Comparison of ENCODE assay signal across 9 mouse cellular contexts in the genomic region with DNA sequence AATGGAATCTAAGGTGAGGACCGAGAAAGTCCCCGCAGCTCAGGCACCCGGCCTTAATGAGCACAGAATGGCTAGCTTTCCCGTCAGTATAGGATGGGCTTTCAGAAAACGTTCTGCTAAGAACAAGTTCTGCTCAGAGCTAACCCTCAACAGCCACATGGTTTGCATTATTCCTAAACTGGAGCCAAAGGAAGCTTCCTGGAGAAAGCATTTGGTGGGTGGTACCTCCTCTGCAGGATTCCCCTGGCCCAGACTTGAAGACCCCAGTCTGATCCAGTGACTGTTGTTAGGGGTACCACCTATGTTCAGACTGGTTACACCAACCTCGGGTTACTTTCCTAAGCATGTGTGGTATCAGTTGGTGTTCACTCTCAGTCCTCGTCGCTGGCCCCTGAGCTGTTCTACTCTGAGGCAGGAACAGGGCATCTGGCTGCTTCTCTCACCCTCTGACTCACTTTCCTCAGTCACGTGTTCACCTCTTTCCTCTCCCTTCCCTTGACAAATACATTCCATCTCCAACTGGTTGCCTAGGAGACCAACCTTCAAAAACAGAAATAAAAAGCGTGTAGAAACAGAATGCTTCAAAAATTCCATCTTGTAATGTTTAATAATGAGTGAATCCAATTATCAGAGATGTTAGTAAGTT. TPM values are rescaled to one million over a fixed set of nuclear protein-coding genes. Genes with fewer than 3 reads are reported as not detected.
DNase-seq lines count a peak whose midpoint lies in the region; ATAC-seq and TF ChIP-seq lines count a peak whose summit lies in the region.
"Had no signal": no experiment of that assay in that cellular context is flagged by ENCODE, and none has a peak within 500 bp of the region (broad histone marks: within the 10 kb centered on the region; RNA-seq: fewer than 3 reads in every experiment).

No protein-coding gene starts in this region.

- 50% methylated on average over 10 of the region's 10 CpGs for WGBS in heart, postnatal 0 days
- 39% methylated on average over 10 of the region's 10 CpGs for WGBS in limb, embryonic 13.5 days
- 61% methylated on average over 10 of the region's 10 CpGs for WGBS in stomach, embryonic 16.5 days
- WGBS in liver, embryonic 11.5 days = 69% methylated on average over 10 of the region's 10 CpGs

- no peak overlapping the region for H3K9ac ChIP-seq in heart, postnatal 0 days (replicated peaks; ENCODE audit: low read depth, low read length)
- H3K9ac ChIP-seq in limb, embryonic 13.5 days = no peak overlapping the region
- H3K9ac ChIP-seq in stomach, embryonic 16.5 days (ENCODE audit: low read length) = no peak overlapping the region
- H3K9ac ChIP-seq in liver, embryonic 11.5 days (ENCODE audit: low read depth, low read length) = no peak overlapping the region

- H3K36me3 ChIP-seq in heart, postnatal 0 days (replicated peaks; ENCODE audit: control insufficient read depth, insufficient read depth, low read length) = no peaks in the 10 kb centered on the region
- H3K36me3 ChIP-seq in limb, embryonic 13.5 days = peaks cover 5% of the 10 kb centered on the region; the same call in 1 of the 2 replicates
- H3K36me3 ChIP-seq in stomach, embryonic 16.5 days (ENCODE audit: control insufficient read depth, insufficient read depth, low read length) = no peaks in the 10 kb centered on the region
- no peaks in the 10 kb centered on the region for H3K36me3 ChIP-seq in liver, embryonic 11.5 days (ENCODE audit: control insufficient read depth, insufficient read depth, low read length)

- H3K9me3 ChIP-seq in heart, postnatal 0 days (replicated peaks; ENCODE audit: control insufficient read depth, low read length) = peaks cover 12% of the 10 kb centered on the region
- H3K9me3 ChIP-seq in limb, embryonic 13.5 days = peaks cover 14% of the 10 kb centered on the region
- no peaks in the 10 kb centered on the region for H3K9me3 ChIP-seq in stomach, embryonic 16.5 days (replicated peaks; ENCODE audit: control insufficient read depth, low read length)
- no peaks in the 10 kb centered on the region for H3K9me3 ChIP-seq in liver, embryonic 11.5 days (ENCODE audit: control insufficient read depth, low read length)

- TF ChIP-seq EP300 in heart, postnatal 0 days (IDR thresholded peaks at IDR 0.05; ENCODE audit: low read depth) = no peak

- H3K4me2 ChIP-seq in heart, postnatal 0 days (ENCODE audit: low read depth, low read length) = no peak overlapping the region
- H3K4me2 ChIP-seq in limb, embryonic 13.5 days (replicated peaks) = peak overlapping the region; percentile 11; the same call in 1 of the 2 replicates
- no peak overlapping the region for H3K4me2 ChIP-seq in stomach, embryonic 16.5 days (ENCODE audit: low read depth, low read length)
- H3K4me2 ChIP-seq in liver, embryonic 11.5 days = no peak overlapping the region

- peak overlapping the region; percentile 70 for H3K27ac ChIP-seq in heart, postnatal 0 days (ENCODE audit: low read depth)
- peak overlapping the region; percentile 73 for H3K27ac ChIP-seq in limb, embryonic 13.5 days
- peak overlapping the region; percentile 63 for H3K27ac ChIP-seq in stomach, embryonic 16.5 days (ENCODE audit: low read length)
- H3K27ac ChIP-seq in liver, embryonic 11.5 days (ENCODE audit: low read depth, low read length) = no peak overlapping the region
- H3K27ac ChIP-seq: macrophage had no signal

- no peak for TF ChIP-seq CTCF in heart, postnatal 0 days (IDR thresholded peaks at IDR 0.05; ENCODE audit: low read depth)

- H3K4me3 ChIP-seq in heart, postnatal 0 days (ENCODE audit: low read depth, low read length) = no peak overlapping the region
- no peak overlapping the region for H3K4me3 ChIP-seq in limb, embryonic 13.5 days
- no peak overlapping the region for H3K4me3 ChIP-seq in stomach, embryonic 16.5 days (replicated peaks; ENCODE audit: low read length)
- H3K4me3 ChIP-seq in liver, embryonic 11.5 days (ENCODE audit: low read depth, low read length) = no peak overlapping the region

- ATAC-seq in heart, postnatal 0 days (ENCODE audit: insufficient read depth, low read depth) = peak; percentile 68
- peak; percentile 71 for ATAC-seq in limb, embryonic 13.5 days (ENCODE audit: low FRiP score, low read depth)
- peak; percentile 52; the same call in 1 of the 2 replicates for ATAC-seq in stomach, embryonic 16.5 days (ENCODE audit: insufficient read depth, low FRiP score)
- ATAC-seq in liver, embryonic 11.5 days (replicated peaks; ENCODE audit: low FRiP score) = no peak

- H3K4me1 ChIP-seq in heart, postnatal 0 days (ENCODE audit: control insufficient read depth, insufficient read depth) = no peaks in the 10 kb centered on the region
- peaks cover 28% of the 10 kb centered on the region for H3K4me1 ChIP-seq in limb, embryonic 13.5 days
- peaks cover 12% of the 10 kb centered on the region for H3K4me1 ChIP-seq in stomach, embryonic 16.5 days (ENCODE audit: control insufficient read depth, insufficient read depth, low read length)
- H3K4me1 ChIP-seq in liver, embryonic 11.5 days (replicated peaks; ENCODE audit: control insufficient read depth, insufficient read depth, low read length) = no peaks in the 10 kb centered on the region

- DNase-seq in ovary, adult 18-20 months (ENCODE audit: low spot score) = peak; percentile 40
- DNase-seq in ovary, postnatal 36 days (ENCODE audit: low spot score) = no peak
- DNase-seq in brain, adult 2 months (ENCODE audit: low read depth, low spot score) = peak; percentile 89
- peak; percentile 83 for DNase-seq in heart, postnatal 0 days (ENCODE audit: low spot score)
- no peak for DNase-seq in thymus, postnatal 14 days
- no peak for DNase-seq in liver, embryonic 11.5 days (ENCODE audit: low spot score)

- H3K27me3 ChIP-seq in heart, postnatal 0 days (ENCODE audit: control insufficient read depth, insufficient read depth, low read length) = no peaks in the 10 kb centered on the region
- H3K27me3 ChIP-seq in limb, embryonic 13.5 days = no peaks in the 10 kb centered on the region
- no peaks in the 10 kb centered on the region for H3K27me3 ChIP-seq in stomach, embryonic 16.5 days (ENCODE audit: control insufficient read depth, insufficient read depth, low read length)
- H3K27me3 ChIP-seq in liver, embryonic 11.5 days (replicated peaks; ENCODE audit: control insufficient read depth, insufficient read depth, low read length) = no peaks in the 10 kb centered on the region

RNA-seq across cellular contexts. Expression of gene Aknad1, which starts 41.9 kb away (rescaled TPM):
- total RNA-seq in heart, postnatal 0 days (2014; rRNA removed; ENCODE audit: low replicate concordance) = not detected in 2 replicates
- polyA plus RNA-seq in heart, postnatal 0 days (2015; fragmentation: Nextera tagmentation; extraction: Ambion mirVana) = 0.05 TPM in 1 of 2 replicates, not detected in the other
- polyA plus RNA-seq in limb, embryonic 13.5 days (2015; fragmentation: Nextera tagmentation; extraction: Ambion mirVana) = 1.8 TPM in 2 replicates
- polyA plus RNA-seq in stomach, embryonic 16.5 days (2015; fragmentation: Nextera tagmentation; extraction: Ambion mirVana) = 0.49 and 0.97 TPM in 2 replicates
- polyA plus RNA-seq in liver, embryonic 11.5 days (2014; fragmentation: Nextera tagmentation; extraction: Ambion mirVana) = 0.44 and 0.45 TPM in 2 replicates
- polyA plus RNA-seq: macrophage had no signal

RNA-seq across cellular contexts. Expression of gene Stxbp3, which starts 59.0 kb away (rescaled TPM):
- 12.8 and 28.1 TPM in 2 replicates for total RNA-seq in heart, postnatal 0 days (2014; rRNA removed; ENCODE audit: low replicate concordance)
- polyA plus RNA-seq in heart, postnatal 0 days (2015; fragmentation: Nextera tagmentation; extraction: Ambion mirVana) = 26.8 and 27.9 TPM in 2 replicates
- 38.6 and 38.8 TPM in 2 replicates for polyA plus RNA-seq in limb, embryonic 13.5 days (2015; fragmentation: Nextera tagmentation; extraction: Ambion mirVana)
- polyA plus RNA-seq in stomach, embryonic 16.5 days (2015; fragmentation: Nextera tagmentation; extraction: Ambion mirVana) = 44.6 and 51.0 TPM in 2 replicates
- polyA plus RNA-seq in liver, embryonic 11.5 days (2014; fragmentation: Nextera tagmentation; extraction: Ambion mirVana) = 35.1 and 35.6 TPM in 2 replicates

RNA-seq across cellular contexts. Expression of gene Gpsm2, which starts 59.3 kb away (rescaled TPM):
- total RNA-seq in heart, postnatal 0 days (2014; rRNA removed; ENCODE audit: low replicate concordance) = 8.7 and 15.8 TPM in 2 replicates
- polyA plus RNA-seq in heart, postnatal 0 days (2015; fragmentation: Nextera tagmentation; extraction: Ambion mirVana) = 9.6 and 10.3 TPM in 2 replicates
- 96.7 and 103 TPM in 2 replicates for polyA plus RNA-seq in limb, embryonic 13.5 days (2015; fragmentation: Nextera tagmentation; extraction: Ambion mirVana)
- polyA plus RNA-seq in stomach, embryonic 16.5 days (2015; fragmentation: Nextera tagmentation; extraction: Ambion mirVana) = 51.3 and 57.7 TPM in 2 replicates
- polyA plus RNA-seq in liver, embryonic 11.5 days (2014; fragmentation: Nextera tagmentation; extraction: Ambion mirVana) = 41.8 and 46.2 TPM in 2 replicates

Comparison
In these comparisons a context has a peak if more than half of its experiments do, and no peak if none do; other contexts are left out.
1. DNase-seq: peak in ovary, adult 18-20 months (single experiment), brain, adult 2 months (single experiment) and heart, postnatal 0 days (single experiment); none in ovary, postnatal 36 days (single experiment), thymus, postnatal 14 days (single experiment) and liver, embryonic 11.5 days (single experiment).